Mouse (Mus musculus) ES-E14 (cell line): ENCODE data around the gene Eif4e2. TPM values are rescaled to one million over a fixed set of nuclear protein-coding genes. Genes with fewer than 3 reads are reported as not detected.

Source experiments
- DNase-seq: peaks from one replicate; pipeline ENCODE4 v3.0.0-alpha.2; 2013; ENCODE audit warnings: low read depth, low spot score
- H3K27ac ChIP-seq: 2 replicates; pipeline ENCODE4 v1.5.1; 2012; ENCODE audit warnings: low read depth, mild to moderate bottlenecking, low read length, moderate library complexity, mixed read lengths; ENCODE audit not compliant: poor library complexity, insufficient read depth, severe bottlenecking
- H3K36me3 ChIP-seq: 2 replicates; pipeline ENCODE4 v1.6.1; 2012; ENCODE audit warnings: mild to moderate bottlenecking, low read length, moderate library complexity, mixed read lengths; ENCODE audit not compliant: control insufficient read depth, poor library complexity, insufficient read depth, severe bottlenecking
- H3K4me1 ChIP-seq, 2 experiments: fragments of 150-350 bp in 1 of 2; sonication (generic) in 1 of 2; 2 replicates each; pipeline ENCODE4 v1.6.1; 2012; ENCODE audit warnings: low read length in 2 of 2, mild to moderate bottlenecking in 1 of 2, mixed read lengths in 1 of 2; ENCODE audit not compliant: control insufficient read depth in 2 of 2, insufficient read depth in 2 of 2, poor library complexity in 1 of 2
- H3K4me3 ChIP-seq, 2 experiments: fragments of 150-350 bp in 1 of 2; sonication (generic) in 1 of 2; 2 replicates each; pipeline ENCODE4 v1.5.1; 2012; ENCODE audit warnings: low read length in 2 of 2, low read depth in 1 of 2, mild to moderate bottlenecking in 1 of 2, mixed read lengths in 1 of 2; ENCODE audit not compliant: insufficient read depth in 1 of 2, poor library complexity in 1 of 2, severe bottlenecking in 1 of 2
- H3K9ac ChIP-seq: 2 replicates; pipeline ENCODE4 v1.6.1; 2012; ENCODE audit warnings: low read depth, mild to moderate bottlenecking, low read length, mixed read lengths; ENCODE audit not compliant: poor library complexity, insufficient read depth, severe bottlenecking
- H3K9me3 ChIP-seq: fragments of 150-350 bp; sonication (generic); 2 replicates; pipeline ENCODE4 v1.6.1; 2012; ENCODE audit warnings: low read depth, mild to moderate bottlenecking, low read length; ENCODE audit not compliant: control insufficient read depth, insufficient read depth
- CHD2 ChIP-seq: IDR thresholded peaks from 2 replicates; pipeline ENCODE4 v1.6.1; 2014; ENCODE audit warnings: mild to moderate bottlenecking, low read depth, low read length, inconsistent platforms
- HCFC1 ChIP-seq: IDR thresholded peaks from 2 replicates; pipeline ENCODE4 v1.6.1; 2012; ENCODE audit warnings: low read length, inconsistent platforms, borderline replicate concordance; ENCODE audit not compliant: insufficient read depth
- MAFK ChIP-seq: IDR thresholded peaks from 2 replicates; pipeline ENCODE4 v1.6.1; 2014; ENCODE audit warnings: mild to moderate bottlenecking, low read depth, low read length, inconsistent platforms; ENCODE audit not compliant: insufficient read depth
- ZC3H11A ChIP-seq: IDR thresholded peaks from 2 replicates; pipeline ENCODE4 v1.6.1; 2012; ENCODE audit warnings: low read depth, mild to moderate bottlenecking, inconsistent platforms, low read length, borderline replicate concordance
- ZNF384 ChIP-seq: IDR thresholded peaks from 2 replicates; pipeline ENCODE4 v1.6.1; 2012; ENCODE audit warnings: low read depth, low read length, inconsistent platforms
- in situ Hi-C, 2 experiments: fragments of 600-800 bp; cut with MboI; formaldehyde crosslinking; loops; one replicate each; pipeline ENCODE4 v1.15.1; 2025; ENCODE audit warnings: low sequenced_read_pairs in 2 of 2, inconsistent platforms in 1 of 2; ENCODE audit not compliant: unreplicated experiment in 2 of 2
- total RNA-seq: library from RNA; depleted of rRNA; stranded (reverse); fragments of 300-350 nt; gene quantifications from 2 replicates; pipeline ENCODE4 v1.2.3, GENCODE M21; 2012

Gene Eif4e2
- total RNA-seq, 1 experiment = 221 TPM

- in situ Hi-C loops = no loop called here
- DNase-seq = no peak
- no peaks in the 10 kb centered on the region for H3K36me3 ChIP-seq
- no peaks in the 10 kb centered on the region for H3K9me3 ChIP-seq
- no peak overlapping the region for H3K27ac ChIP-seq
- no peak for TF ChIP-seq ZC3H11A
- no peak for TF ChIP-seq MAFK
- no peak for TF ChIP-seq HCFC1
- TF ChIP-seq CHD2 = no peak
- TF ChIP-seq ZNF384 = no peak
- H3K4me1 ChIP-seq = 0 out of 4 replicates have a peak, but pooled peaks cover 0 to 2% of the 10 kb centered on the region in 2 experiments
- no peak overlapping the region for H3K9ac ChIP-seq
- H3K4me3 ChIP-seq = no peak overlapping the region
Observed at GRCm38 (mm10) chr1:87198119-87199065, 15.3 kb upstream of the Eif4e2 start.

- Histone ChIP-seq H3K4me1 (peaks cover 0 to 3% of the 10 kb centered on the region in 2 experiments; a peak in 1 of 4 replicates), H3K36me3 (no peaks in the 10 kb centered on the region), H3K27ac (no peak overlapping the region), H3K4me3 (no peak overlapping the region), H3K9me3 (no peaks in the 10 kb centered on the region), H3K9ac (no peak overlapping the region)
- in situ Hi-C loops = no loop called here
- DNase-seq = no peak
- TF ChIP-seq ZNF384 = no peak
- no peak for TF ChIP-seq ZC3H11A
Observed at GRCm38 (mm10) chr1:87200811-87201210, 12.9 kb upstream of the Eif4e2 start.

GRCm38 (mm10) chr1:87201848-87202247, 11.9 kb upstream of the Eif4e2 start:
- Histone ChIP-seq H3K27ac (no peak overlapping the region), H3K9me3 (no peaks in the 10 kb centered on the region), H3K9ac (no peak overlapping the region), H3K36me3 (no peaks in the 10 kb centered on the region), H3K4me1 (peaks cover 0 to 9% of the 10 kb centered on the region in 2 experiments; a peak in 1 of 4 replicates), H3K4me3 (no peak overlapping the region)
- DNase-seq = no peak
- TF ChIP-seq CHD2 (no peak), ZC3H11A (no peak), ZNF384 (no peak), MAFK (no peak), HCFC1 (no peak)
- in situ Hi-C loops = no loop called here

- no peak overlapping the region for H3K27ac ChIP-seq
- TF ChIP-seq HCFC1 (no peak), ZC3H11A (no peak), MAFK (no peak), CHD2 (no peak), ZNF384 (no peak)
- no peaks in the 10 kb centered on the region for H3K36me3 ChIP-seq
- H3K9me3 ChIP-seq = no peaks in the 10 kb centered on the region
- no peak overlapping the region for H3K9ac ChIP-seq
- H3K4me1 ChIP-seq = peaks cover 0 to 7% of the 10 kb centered on the region in 2 experiments; a peak in 1 of 4 replicates
- H3K4me3 ChIP-seq = no peak overlapping the region
- no peak for DNase-seq
- in situ Hi-C loops = no loop called here
Observed at GRCm38 (mm10) chr1:87203779-87204178, 9.9 kb upstream of the Eif4e2 start.
